Mouse (Mus musculus) small intestine, adult 2 months (tissue): ENCODE data around the gene Ccm2l.

ENCODE experiments used
- CTCF ChIP-seq: fragments of 200-500 bp; IDR thresholded peaks from 2 replicates; pipeline ENCODE4 v1.5.1; 2012; ENCODE audit warnings: low read depth, mild to moderate bottlenecking, control low read depth, inconsistent platforms, low read length, moderate library complexity, mixed read lengths; ENCODE audit not compliant: insufficient replicate concordance, insufficient read length; ENCODE audit errors: extremely low read depth
- POLR2A ChIP-seq: fragments of 200-500 bp; IDR thresholded peaks from 2 replicates; pipeline ENCODE4 v1.6.1; 2012; ENCODE audit warnings: low read depth, mild to moderate bottlenecking, control low read depth, inconsistent platforms, low read length, moderate library complexity

GRCm38 (mm10) chr2:153083275-153083674, 17.5 kb downstream of the Ccm2l start:
- TF ChIP-seq POLR2A (no peak), CTCF (no peak)
